Mouse (Mus musculus) forebrain, embryonic 12.5 days (tissue): ENCODE results near the gene Coro2b. TPM values are rescaled to one million over a fixed set of nuclear protein-coding genes. Genes with fewer than 3 reads are reported as not detected.

ENCODE experiments used
- ATAC-seq: fragments of 200-750 bp; cut with Nextera tagmentation; 2 replicates; pipeline ENCODE4 v1.8.0; 2017; ENCODE audit warnings: moderate TSS enrichment; ENCODE audit not compliant: low FRiP score
- H3K27ac ChIP-seq: fragments of 300-500 bp; sonication (generic); 2 replicates; pipeline ENCODE4 v1.5.1; 2016; ENCODE audit warnings: mild to moderate bottlenecking
- H3K27me3 ChIP-seq: fragments of 300-500 bp; sonication (generic); 2 replicates; pipeline ENCODE4 v1.6.1; 2016; ENCODE audit warnings: mild to moderate bottlenecking
- H3K36me3 ChIP-seq: fragments of 300-500 bp; sonication (generic); replicated peaks from 2 replicates; pipeline ENCODE4 v1.6.1; 2016; ENCODE audit warnings: mild to moderate bottlenecking
- H3K4me1 ChIP-seq: fragments of 300-500 bp; sonication (generic); 2 replicates; pipeline ENCODE4 v1.6.1; 2016
- H3K4me2 ChIP-seq: fragments of 300-500 bp; sonication (generic); 2 replicates; pipeline ENCODE4 v1.6.1; 2016; ENCODE audit warnings: mild to moderate bottlenecking, moderate library complexity
- H3K4me3 ChIP-seq: fragments of 300-500 bp; sonication (generic); replicated peaks from 2 replicates; pipeline ENCODE4 v1.5.1; 2016; ENCODE audit warnings: mild to moderate bottlenecking
- H3K9ac ChIP-seq: fragments of 300-500 bp; sonication (generic); 2 replicates; pipeline ENCODE4 v1.6.1; 2016; ENCODE audit warnings: mild to moderate bottlenecking
- H3K9me3 ChIP-seq: fragments of 300-500 bp; sonication (generic); 2 replicates; pipeline ENCODE4 v1.6.1; 2016
- WGBS: fragments of 180-500 bp; shearing (Covaris S2); methylation state at CpG from one replicate; pipeline ENCODE4 v1.1.7; 2016; 5-methylcytosine and 5-hydroxymethylcytosine counted together
- polyA plus RNA-seq: library from polyadenylated mRNA; unstranded; fragments of >200 nt; fragmentation: Nextera tagmentation; extraction: Ambion mirVana; gene quantifications from 2 replicates; pipeline ENCODE4 v1.2.1, GENCODE M21; 2016

The Coro2b gene
- 37.6 and 38.1 TPM in 2 replicates for polyA plus RNA-seq

- peak; percentile 54 for ATAC-seq
These were observed at the start of gene Coro2b for GRCm38 (mm10) chr9:62536655-62537631. TSS of gene Coro2b (minus strand) at chr9:62537044.

GRCm38 (mm10) chr9:62577558-62577957 lies 40.7 kb upstream of the Coro2b start:
- no peak for ATAC-seq
- no peaks in the 10 kb centered on the region for H3K27me3 ChIP-seq
- no peak overlapping the region for H3K27ac ChIP-seq
- no peak overlapping the region for H3K4me3 ChIP-seq
- no peaks in the 10 kb centered on the region for H3K4me1 ChIP-seq
- no peaks in the 10 kb centered on the region for H3K9me3 ChIP-seq
- H3K9ac ChIP-seq = no peak overlapping the region
- H3K36me3 ChIP-seq = no peaks in the 10 kb centered on the region
- WGBS = 66% methylated on average over 1 of the region's 1 CpGs
- no peak overlapping the region for H3K4me2 ChIP-seq

More at GRCm38 (mm10) chr9:62536655-62537631, at the start of gene Coro2b:
- Histone ChIP-seq H3K9me3 (no peaks in the 10 kb centered on the region), H3K9ac (peak within 1 kb of the TSS; percentile 74), H3K4me3 (peak within 1 kb of the TSS; percentile 59), H3K27ac (peak within 1 kb of the TSS; percentile 95), H3K4me1 (peaks cover 75% of the 10 kb centered on the region), H3K27me3 (peaks cover 7% of the 10 kb centered on the region; the same call in 1 of the 2 replicates), H3K36me3 (no peaks in the 10 kb centered on the region), H3K4me2 (peak within 1 kb of the TSS; percentile 85)
- 2% methylated on average over 47 of the region's 74 CpGs for WGBS

- no peak overlapping the region for H3K9ac ChIP-seq
- no peak overlapping the region for H3K27ac ChIP-seq
- H3K4me1 ChIP-seq = no peaks in the 10 kb centered on the region
- no peaks in the 10 kb centered on the region for H3K36me3 ChIP-seq
- WGBS = 88% methylated on average over 6 of the region's 6 CpGs
- no peak for ATAC-seq
- H3K4me3 ChIP-seq = no peak overlapping the region
- no peaks in the 10 kb centered on the region for H3K9me3 ChIP-seq
- no peak overlapping the region for H3K4me2 ChIP-seq
- no peaks in the 10 kb centered on the region for H3K27me3 ChIP-seq
These were observed 32.3 kb upstream of the Coro2b start for GRCm38 (mm10) chr9:62569121-62569520.

- no peak overlapping the region for H3K27ac ChIP-seq
- H3K36me3 ChIP-seq = no peaks in the 10 kb centered on the region
- WGBS = 81% methylated on average over 1 of the region's 1 CpGs
- H3K4me3 ChIP-seq = no peak overlapping the region
- no peaks in the 10 kb centered on the region for H3K4me1 ChIP-seq
- no peaks in the 10 kb centered on the region for H3K27me3 ChIP-seq
- H3K4me2 ChIP-seq = no peak overlapping the region
- H3K9me3 ChIP-seq = no peaks in the 10 kb centered on the region
- ATAC-seq = no peak
- no peak overlapping the region for H3K9ac ChIP-seq
These were observed 31.0 kb upstream of the Coro2b start for GRCm38 (mm10) chr9:62567818-62568217.

GRCm38 (mm10) chr9:62562236-62562635 lies 25.4 kb upstream of the Coro2b start:
- Histone ChIP-seq H3K27ac (no peak overlapping the region), H3K9me3 (no peaks in the 10 kb centered on the region), H3K4me2 (no peak overlapping the region), H3K36me3 (no peaks in the 10 kb centered on the region), H3K4me3 (no peak overlapping the region), H3K9ac (no peak overlapping the region), H3K27me3 (no peaks in the 10 kb centered on the region), H3K4me1 (no peaks in the 10 kb centered on the region)
- 88% methylated on average over 6 of the region's 6 CpGs for WGBS
- ATAC-seq = no peak

- 88% methylated on average over 4 of the region's 4 CpGs for WGBS
- H3K4me3 ChIP-seq = no peak overlapping the region
- H3K27me3 ChIP-seq = no peaks in the 10 kb centered on the region
- H3K36me3 ChIP-seq = no peaks in the 10 kb centered on the region
- H3K27ac ChIP-seq = no peak overlapping the region
- no peak for ATAC-seq
- H3K9ac ChIP-seq = no peak overlapping the region
- H3K4me2 ChIP-seq = no peak overlapping the region
- H3K4me1 ChIP-seq = peaks cover under 1% of the 10 kb centered on the region; the same call in 1 of the 2 replicates
- H3K9me3 ChIP-seq = no peaks in the 10 kb centered on the region
These were observed 23.6 kb upstream of the Coro2b start for GRCm38 (mm10) chr9:62560432-62560831.

GRCm38 (mm10) chr9:62560006-62560405 lies 23.2 kb upstream of the Coro2b start:
- Histone ChIP-seq H3K4me2 (no peak overlapping the region), H3K27me3 (no peaks in the 10 kb centered on the region), H3K36me3 (no peaks in the 10 kb centered on the region), H3K9me3 (no peaks in the 10 kb centered on the region), H3K27ac (no peak overlapping the region), H3K4me1 (peaks cover 5% of the 10 kb centered on the region), H3K9ac (no peak overlapping the region), H3K4me3 (no peak overlapping the region)
- WGBS = 75% methylated on average over 5 of the region's 5 CpGs
- ATAC-seq = no peak

- Histone ChIP-seq H3K36me3 (no peaks in the 10 kb centered on the region), H3K4me1 (peaks cover 10% of the 10 kb centered on the region), H3K27ac (no peak overlapping the region), H3K27me3 (no peaks in the 10 kb centered on the region), H3K9ac (no peak overlapping the region), H3K4me2 (no peak overlapping the region), H3K9me3 (no peaks in the 10 kb centered on the region), H3K4me3 (no peak overlapping the region)
- no peak for ATAC-seq
- WGBS = 87% methylated on average over 3 of the region's 3 CpGs
These were observed 22.6 kb upstream of the Coro2b start for GRCm38 (mm10) chr9:62559446-62559845.

GRCm38 (mm10) chr9:62558058-62558457 lies 21.2 kb upstream of the Coro2b start:
- Histone ChIP-seq H3K27me3 (no peaks in the 10 kb centered on the region), H3K27ac (no peak overlapping the region), H3K9me3 (no peaks in the 10 kb centered on the region), H3K4me2 (no peak overlapping the region), H3K9ac (no peak overlapping the region), H3K36me3 (no peaks in the 10 kb centered on the region), H3K4me3 (no peak overlapping the region), H3K4me1 (peaks cover 22% of the 10 kb centered on the region)
- no peak for ATAC-seq
- 91% methylated on average over 8 of the region's 8 CpGs for WGBS

GRCm38 (mm10) chr9:62556748-62557147 lies 19.9 kb upstream of the Coro2b start:
- H3K4me1 ChIP-seq = peaks cover 22% of the 10 kb centered on the region
- ATAC-seq = no peak

GRCm38 (mm10) chr9:62555258-62555856 lies 18.5 kb upstream of the Coro2b start:
- H3K4me2 ChIP-seq = no peak overlapping the region
- H3K4me1 ChIP-seq = peaks cover 24% of the 10 kb centered on the region
- no peaks in the 10 kb centered on the region for H3K27me3 ChIP-seq
- ATAC-seq = no peak
- H3K9ac ChIP-seq = no peak overlapping the region
- no peaks in the 10 kb centered on the region for H3K9me3 ChIP-seq
- H3K4me3 ChIP-seq = no peak overlapping the region
- peak overlapping the region; percentile 78 for H3K27ac ChIP-seq
- H3K36me3 ChIP-seq = no peaks in the 10 kb centered on the region
- 70% methylated on average over 5 of the region's 5 CpGs for WGBS

More at GRCm38 (mm10) chr9:62556748-62557147, 19.9 kb upstream of the Coro2b start:
- no peak overlapping the region for H3K4me3 ChIP-seq
- H3K27ac ChIP-seq = no peak overlapping the region
- no peaks in the 10 kb centered on the region for H3K9me3 ChIP-seq
- H3K4me2 ChIP-seq = no peak overlapping the region
- H3K27me3 ChIP-seq = no peaks in the 10 kb centered on the region
- no peaks in the 10 kb centered on the region for H3K36me3 ChIP-seq
- no peak overlapping the region for H3K9ac ChIP-seq
- WGBS = 94% methylated on average over 6 of the region's 6 CpGs

GRCm38 (mm10) chr9:62554606-62555005 lies 17.8 kb upstream of the Coro2b start:
- H3K4me2 ChIP-seq = peak overlapping the region; percentile 15; the same call in 1 of the 2 replicates
- H3K9ac ChIP-seq = no peak overlapping the region
- no peaks in the 10 kb centered on the region for H3K27me3 ChIP-seq
- 44% methylated on average over 3 of the region's 3 CpGs for WGBS
- H3K27ac ChIP-seq = peak overlapping the region; percentile 78
- ATAC-seq = peak; percentile 86
- H3K36me3 ChIP-seq = no peaks in the 10 kb centered on the region
- H3K4me3 ChIP-seq = no peak overlapping the region
- H3K4me1 ChIP-seq = peaks cover 26% of the 10 kb centered on the region
- H3K9me3 ChIP-seq = no peaks in the 10 kb centered on the region
